Mouse (Mus musculus) layer of hippocampus, postnatal 36 days (tissue): Measurements from ENCODE around the gene Mef2c. TPM values are rescaled to one million over a fixed set of nuclear protein-coding genes. Genes with fewer than 3 reads are reported as not detected.

Source experiments
- DNase-seq, 2 experiments: peaks; one replicate each; pipeline ENCODE4 v3.0.0; 2022
- total RNA-seq, 2 experiments: library from RNA; stranded (reverse); gene quantifications; 2 replicates each; pipeline ENCODE4 v1.2.3; 2021

Mef2c gene
- total RNA-seq: 100 to 1,000 TPM; 105 to 122 TPM

DNA sequence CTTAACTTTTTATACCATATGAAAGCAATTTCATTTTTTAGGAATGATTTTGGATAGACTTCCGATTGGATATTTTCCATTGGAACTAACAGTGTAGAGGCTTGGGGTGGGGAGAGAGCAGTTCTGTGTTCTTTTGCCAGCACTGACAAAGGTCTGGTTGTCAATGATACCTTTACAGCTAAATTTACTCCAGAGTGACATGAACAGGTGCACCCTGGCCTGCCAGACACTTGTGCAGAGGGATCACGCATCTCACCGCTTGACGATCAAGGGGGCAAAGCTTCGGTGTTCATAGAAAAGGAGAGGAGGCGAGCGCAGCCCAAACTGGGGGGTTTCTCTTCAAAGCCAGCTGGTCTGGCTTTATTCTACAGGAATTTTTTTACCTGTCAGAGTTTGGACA lies at the start of gene Mef2c:
Gene Mef2c, plus strand, starts transcription at position 116 of the 400 bp plus-strand sequence.
- DNase-seq: no peak

DNA sequence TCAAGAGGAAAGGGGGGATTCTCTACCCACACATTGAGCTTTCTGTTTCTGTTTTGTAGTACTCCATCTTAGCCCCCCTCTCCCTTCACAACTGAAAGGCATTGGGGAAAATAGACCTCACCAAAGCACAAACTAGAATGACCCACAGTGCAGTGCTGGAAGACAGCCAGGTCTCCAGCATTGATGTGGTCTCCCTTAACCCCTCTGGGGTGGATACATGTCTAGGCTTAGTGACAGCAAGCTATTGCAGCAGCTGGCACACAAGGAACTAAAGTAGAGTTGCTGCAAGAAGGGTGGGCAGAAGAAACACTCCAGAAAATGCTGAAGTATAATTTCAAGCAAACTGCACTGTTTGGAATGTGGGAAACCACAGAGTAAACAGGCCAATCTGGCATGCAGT lies 45.1 kb upstream of the Mef2c start:
- DNase-seq: no peak

DNA sequence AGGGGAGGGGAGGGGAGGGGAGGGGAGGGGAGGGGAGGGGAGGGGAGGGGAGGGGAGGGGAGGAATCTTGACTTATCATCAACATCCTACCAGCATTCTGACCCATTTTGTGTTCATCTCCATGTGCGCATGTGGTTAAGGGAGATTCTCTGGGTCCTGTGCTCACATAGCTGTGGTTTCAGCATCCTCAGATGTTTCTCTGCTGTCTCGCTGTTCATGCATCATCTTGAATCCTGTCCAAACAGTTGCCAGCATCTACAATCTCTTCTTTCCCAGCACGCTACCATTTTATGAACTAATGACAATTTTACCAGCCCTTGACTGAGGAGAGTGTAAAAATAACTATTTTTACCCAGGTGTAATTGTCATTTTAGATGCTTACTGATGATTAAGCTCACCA lies 44.2 kb upstream of the Mef2c start:
- DNase-seq: no peak

DNA sequence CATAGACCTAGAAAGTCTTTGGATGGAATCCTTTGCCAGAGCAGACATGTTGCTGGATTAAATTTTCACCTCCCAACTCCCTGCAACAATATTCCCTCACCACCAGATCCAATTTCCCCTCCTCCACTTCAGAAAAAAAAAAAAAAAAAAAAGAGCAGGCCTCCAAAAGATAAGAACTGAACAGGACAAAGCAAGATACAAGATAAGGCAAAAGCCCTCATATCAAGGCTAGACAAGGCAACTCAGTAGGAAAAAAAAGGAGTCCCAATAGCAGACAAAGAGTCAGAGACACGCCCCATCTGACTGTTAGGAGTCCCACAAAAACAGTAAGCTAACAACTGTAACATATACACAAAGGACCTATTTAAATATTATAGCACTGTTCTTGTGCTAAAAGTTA lies 43.2 kb upstream of the Mef2c start:
- DNase-seq: no peak

DNA sequence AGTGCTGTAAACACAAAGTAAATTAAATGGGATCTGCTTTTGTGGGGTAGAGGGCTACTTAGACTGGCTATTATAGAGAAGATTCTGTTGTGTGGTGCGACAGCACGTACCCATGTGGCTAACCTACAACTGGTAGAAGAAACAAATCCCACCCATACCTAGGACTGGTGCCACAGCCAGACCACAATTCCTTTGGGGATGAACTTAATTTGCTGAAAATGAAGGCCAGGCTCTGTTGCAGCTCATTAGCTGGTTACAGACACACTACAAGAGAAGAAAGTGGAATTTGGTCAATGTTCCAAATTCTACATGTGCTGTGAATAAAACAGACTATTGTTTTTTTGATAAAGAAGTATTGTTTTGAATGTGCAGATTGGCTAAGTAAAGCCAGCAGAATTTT lies 42.3 kb upstream of the Mef2c start:
- no peak for DNase-seq

DNA sequence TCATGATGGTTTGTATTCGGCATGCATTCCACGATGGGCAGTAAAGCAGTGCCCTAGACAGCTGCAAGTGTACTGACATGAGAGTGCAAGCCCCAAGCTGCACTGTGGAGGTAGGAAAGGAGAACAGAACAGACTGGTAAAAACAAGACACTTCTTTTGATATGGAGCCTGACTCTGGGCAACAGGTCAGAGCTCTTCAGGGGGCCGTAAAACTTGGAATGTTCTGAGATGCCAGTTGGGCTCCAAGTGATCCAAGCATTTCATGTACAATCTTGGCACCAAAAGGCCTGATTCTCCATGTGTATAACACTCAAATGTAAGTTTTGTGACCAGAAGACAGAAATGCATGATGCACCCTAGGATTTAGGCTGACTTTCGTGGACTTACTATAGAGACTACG lies 37.1 kb upstream of the Mef2c start:
- DNase-seq: no peak

DNA sequence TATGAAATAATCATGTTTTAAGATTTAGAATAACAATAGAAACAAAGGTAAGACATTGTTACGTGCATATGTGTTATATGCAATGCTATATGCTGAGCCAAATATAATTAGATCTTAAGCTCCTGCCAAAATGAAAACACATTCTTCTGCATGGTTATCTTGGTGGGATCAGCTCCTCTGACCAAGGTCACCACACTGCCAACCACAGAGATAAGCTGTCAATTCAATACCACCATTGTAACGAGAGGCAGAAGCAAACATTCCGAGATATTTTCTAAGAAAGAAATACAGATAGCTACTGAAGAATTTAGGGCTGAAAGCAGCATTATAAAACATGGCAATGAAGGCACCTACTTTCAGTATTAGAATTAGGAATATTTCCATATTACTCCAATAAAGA lies 35.0 kb upstream of the Mef2c start:
- DNase-seq: no peak

DNA sequence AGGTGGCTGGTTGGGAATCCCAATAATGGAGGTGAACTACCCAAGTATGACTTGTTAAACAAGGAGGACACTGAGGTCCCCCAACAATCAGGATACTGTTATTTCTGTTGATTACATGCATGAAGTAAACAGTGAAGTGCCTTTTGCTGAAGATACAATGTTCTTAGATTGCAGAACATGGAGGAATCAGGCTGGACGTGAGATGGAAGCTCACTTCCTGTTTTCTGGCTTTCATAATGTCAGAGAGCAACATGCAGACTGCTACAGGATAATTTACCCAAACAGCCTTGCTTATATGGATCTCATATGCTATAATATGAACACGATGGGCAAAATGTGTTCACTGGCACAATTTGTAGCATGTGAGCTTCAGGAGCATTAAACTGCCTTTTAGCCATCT lies 30.1 kb upstream of the Mef2c start:
- no peak for DNase-seq

DNA sequence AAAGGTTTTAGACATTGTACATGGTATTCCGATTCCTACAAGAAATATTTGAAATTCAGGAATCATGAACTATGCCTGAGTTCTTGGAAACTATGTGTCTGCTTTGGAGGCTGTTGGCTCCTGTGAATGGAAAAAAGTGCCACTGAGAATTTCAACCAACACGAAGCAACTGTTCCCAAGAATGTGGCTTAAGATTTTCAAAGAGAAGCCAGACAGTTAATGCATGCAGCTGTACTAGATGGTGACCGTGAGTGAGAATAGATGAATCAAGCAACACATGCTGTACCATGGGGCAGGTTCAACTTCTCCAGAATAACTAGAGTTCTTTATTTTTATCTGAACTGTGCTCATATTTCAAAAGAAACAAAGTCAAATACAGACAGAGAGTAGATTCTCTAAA lies 23.4 kb upstream of the Mef2c start:
- no peak for DNase-seq

DNA sequence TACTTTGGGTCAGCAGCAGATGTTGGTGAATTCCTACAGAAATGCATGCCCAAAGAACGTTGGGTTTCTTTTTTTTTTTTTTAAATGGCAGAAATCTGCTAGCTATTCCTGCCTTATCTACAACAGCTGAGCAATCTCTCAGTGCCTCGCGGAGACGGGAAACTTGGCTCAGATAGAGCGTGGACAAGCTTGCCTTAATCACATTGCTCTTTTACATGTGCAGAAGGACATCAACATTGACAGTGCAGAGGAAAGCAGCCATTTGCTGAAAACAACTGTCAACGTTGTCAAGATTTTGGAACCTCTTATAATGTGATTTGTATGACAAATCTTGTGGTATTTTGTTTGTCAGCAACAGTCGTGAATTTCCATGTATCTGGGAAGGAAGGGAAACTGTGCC lies 22.5 kb upstream of the Mef2c start:
- peak in 1 of 2 experiments; percentile 4 for DNase-seq

DNA sequence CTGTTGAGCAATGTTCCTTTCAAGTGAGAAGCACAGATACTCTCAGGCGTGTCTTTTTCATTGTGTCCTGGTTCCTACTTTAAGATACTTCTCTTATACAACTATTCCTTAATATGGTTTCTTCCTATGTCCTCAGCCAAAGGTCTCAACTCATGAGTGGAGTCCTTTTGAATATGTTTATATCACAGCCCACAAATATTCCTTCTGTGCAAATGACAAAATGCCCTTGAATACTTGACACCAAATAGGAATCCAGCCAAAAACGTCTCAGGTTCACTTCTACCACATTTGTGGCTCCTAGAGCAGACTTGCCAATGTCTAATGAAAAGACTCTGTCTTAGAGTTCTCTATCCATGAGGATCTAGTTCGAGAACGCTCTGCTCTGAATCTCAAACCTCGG lies 21.7 kb upstream of the Mef2c start:
- no peak for DNase-seq

DNA sequence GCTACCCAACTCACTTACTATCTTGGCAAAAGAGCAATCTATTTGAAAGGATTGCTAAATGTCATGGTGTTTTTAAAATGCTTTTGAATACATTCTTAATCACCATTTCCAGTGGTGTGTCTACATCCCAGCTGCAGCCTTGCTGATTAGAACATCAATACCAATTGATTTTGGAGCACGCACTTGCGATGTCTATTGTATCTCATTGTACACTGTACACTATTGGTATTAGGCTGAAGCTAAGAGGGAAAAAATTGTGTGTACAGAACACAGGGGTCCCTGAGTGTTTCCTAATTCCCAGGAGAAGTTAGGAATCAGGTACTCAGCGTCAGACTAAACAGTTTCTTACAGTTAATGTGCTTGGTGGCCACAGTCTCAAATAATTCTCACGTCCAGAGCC lies 19.6 kb upstream of the Mef2c start:
- DNase-seq: no peak

DNA sequence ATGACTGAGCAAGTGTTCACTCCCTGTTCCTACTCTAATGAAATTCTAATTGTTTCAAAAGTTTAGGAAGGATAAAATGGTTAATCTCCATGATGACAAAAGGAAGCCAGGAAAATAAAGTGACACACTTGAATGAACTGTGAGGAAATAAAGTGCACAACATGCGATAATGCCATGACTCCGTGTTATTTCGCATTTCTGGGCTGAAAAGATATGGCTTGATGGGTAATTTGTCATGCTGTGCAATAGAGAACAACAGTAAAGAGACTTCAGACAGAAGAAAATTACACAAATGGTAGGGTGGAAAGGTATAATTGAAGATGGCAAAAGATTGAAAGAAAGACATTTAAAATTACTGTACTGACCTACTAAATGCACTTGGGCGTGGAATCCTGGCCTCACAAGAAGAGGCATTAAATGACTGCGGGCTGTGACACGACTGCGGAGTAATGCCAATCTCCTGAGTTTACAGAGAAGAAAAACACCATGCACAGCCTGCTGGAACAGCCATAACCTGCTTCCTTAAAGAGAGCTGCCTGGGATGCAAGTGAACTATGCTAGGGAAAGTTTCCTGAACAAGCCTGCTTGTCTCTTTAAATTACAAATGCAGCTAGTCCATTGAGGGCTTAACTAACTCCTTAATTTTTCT lies 19.0 kb upstream of the Mef2c start:
- no peak for DNase-seq

DNA sequence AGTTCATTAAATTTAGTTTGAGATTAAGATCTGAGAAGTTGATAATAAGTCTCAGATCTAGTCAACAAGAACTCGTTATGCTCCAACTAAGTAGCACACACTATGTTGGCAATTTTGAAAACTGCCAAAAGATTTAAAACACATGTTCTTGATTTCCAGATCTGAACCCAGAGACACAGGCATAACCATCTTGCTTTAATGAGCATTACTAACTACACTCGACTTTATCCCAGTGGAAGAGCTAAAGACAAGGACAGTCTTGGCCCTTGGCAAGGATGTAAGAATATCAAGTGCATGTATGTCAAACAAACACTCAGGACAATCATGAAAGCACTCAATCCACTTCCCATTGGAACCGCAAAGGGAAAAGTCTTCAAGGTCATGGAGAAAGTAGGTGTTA lies 11.8 kb upstream of the Mef2c start:
- no peak for DNase-seq

DNA sequence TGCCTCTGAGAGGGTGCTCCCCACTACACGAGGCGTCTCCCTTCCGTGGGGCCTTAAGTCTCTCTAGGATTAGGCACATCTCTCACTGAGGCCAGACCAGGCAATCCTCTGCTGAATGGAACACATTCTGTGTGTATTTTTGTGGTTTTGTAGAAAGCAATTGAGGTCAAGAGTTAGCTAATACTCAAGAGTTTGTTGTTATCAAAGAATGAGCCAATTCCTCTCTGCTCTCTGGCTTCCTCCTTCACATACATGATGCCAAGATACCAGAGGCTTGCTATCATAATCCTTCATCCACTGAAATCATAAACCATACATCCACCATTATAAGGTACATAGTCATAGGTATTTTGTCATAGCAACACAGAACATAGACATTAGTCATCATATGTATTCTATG lies 6.1 kb upstream of the Mef2c start:
- no peak for DNase-seq

DNA sequence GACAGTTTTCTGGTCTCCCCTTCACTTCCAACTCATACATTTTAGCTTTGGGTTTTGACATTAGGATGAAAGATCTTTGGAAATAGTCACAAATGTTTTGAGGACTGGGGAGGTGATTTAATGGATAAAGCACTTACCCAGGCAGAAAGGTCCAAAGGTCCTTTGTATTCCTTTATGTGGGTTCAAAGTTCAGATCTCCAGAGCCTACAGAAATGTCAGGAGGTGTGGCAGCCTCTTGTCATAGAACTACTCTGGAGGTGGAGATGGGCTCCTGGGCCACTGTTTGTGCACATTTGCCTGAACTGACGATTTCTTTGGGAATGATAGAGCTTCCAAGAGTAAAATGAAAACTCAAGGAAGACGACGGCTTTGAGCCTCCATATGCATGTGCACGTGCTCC lies 4.3 kb upstream of the Mef2c start:
- DNase-seq: no peak

DNA sequence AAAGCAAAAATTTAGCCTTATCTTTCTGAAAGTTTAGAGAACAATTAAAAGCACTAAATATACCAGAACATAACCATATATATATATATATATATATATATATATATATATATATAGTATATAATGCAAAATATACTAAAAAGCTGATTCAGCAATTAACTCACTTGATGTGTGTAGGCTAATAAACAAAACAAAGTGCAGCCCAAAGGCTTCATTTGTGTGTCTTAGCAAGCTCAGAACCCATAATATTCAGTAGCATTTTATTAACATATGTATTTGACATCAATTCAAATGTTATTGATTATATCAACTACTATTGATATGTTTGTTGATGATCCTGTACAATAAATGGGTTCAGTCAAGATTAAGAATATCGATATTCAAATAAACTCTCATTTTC lies 3.9 kb downstream of the Mef2c start:
- no peak for DNase-seq

DNA sequence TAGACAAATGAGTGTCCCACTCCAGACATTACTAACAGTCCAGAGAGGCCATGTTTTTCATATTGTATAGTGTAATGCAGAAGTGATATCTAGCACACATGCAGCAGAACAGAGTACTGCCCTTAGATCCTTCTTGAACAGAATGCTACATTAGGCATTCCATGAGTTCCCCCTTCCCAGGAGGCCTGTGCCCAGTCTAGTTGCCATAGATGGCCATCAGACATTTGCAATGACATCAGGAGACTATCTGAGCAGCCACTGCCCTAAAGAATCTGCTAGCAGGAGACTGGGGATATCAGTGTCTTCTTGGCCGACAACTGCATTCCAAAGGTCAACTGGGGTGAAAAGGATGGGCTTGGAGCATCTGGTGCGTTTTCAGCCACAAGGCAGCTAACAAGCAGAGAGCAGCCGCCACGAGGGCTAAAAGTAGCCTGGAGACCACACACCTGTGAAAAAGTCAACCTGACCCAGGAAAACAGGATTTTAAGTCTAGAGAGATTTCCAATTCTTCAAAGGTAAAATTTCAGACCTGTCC lies 11.2 kb downstream of the Mef2c start:
- DNase-seq: no peak

DNA sequence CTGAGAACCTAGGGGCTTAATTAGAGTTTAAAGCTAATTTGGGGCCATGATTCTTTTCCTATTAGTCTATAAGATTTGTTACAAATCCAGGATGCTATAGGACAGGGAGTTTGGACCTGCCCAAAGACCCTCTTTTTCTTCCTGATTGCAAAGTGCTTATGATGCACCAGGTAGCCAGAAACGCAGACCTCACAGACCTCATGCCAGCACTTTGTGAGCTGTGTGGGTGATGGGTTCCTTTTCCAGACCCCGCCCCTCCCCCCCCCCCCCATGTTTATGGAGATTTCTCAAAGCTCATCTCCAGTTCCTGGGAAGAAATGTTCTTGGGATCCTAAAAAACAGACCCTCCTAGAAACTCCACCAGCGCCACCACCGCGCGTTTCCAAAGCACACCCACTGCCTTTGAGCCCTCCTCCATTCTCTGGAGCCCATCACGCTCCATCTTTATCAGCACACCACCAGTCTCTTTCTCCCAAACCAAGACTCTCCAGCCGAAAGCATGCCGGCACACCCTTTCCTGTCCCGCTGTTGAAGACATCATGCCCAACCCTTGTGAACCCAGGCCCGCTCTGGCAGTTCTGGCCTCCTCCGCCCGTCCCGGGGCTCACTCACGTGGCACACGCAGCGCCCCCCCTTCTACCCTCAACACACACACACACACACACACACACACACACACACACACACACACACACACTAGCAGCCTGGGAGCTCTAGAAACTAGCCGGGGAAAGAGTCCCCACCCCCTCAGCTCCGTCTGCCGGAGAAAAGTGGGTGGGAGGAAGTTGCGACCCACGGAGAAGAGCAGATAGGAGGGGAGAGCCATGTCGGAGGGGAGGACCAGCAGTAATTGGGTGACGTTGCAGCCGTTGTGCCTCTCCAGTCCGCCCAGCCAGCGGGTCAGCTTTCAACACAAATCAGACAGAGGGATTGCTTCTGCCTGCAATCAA lies 14.1 kb downstream of the Mef2c start:
- DNase-seq: peak; percentile 71

DNA sequence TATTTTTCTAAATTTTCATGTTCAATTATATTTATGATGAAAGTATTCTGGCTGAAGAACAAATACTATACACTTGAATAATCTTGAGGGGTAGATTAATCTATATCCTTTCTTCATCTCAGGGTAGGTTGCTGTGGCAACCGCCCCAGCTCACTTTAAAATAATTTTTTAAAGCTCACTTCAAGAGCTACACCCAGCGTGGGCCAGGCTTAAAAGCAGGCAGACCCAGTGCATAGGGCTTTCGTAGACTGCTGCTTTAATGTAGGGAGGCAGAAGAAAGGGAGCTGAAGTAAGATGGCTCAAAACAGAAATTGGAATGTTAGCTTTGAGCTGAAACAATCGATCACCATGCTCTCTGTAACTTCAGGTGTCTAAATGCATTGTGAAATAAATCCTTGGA lies 17.0 kb downstream of the Mef2c start:
- no peak for DNase-seq

DNA sequence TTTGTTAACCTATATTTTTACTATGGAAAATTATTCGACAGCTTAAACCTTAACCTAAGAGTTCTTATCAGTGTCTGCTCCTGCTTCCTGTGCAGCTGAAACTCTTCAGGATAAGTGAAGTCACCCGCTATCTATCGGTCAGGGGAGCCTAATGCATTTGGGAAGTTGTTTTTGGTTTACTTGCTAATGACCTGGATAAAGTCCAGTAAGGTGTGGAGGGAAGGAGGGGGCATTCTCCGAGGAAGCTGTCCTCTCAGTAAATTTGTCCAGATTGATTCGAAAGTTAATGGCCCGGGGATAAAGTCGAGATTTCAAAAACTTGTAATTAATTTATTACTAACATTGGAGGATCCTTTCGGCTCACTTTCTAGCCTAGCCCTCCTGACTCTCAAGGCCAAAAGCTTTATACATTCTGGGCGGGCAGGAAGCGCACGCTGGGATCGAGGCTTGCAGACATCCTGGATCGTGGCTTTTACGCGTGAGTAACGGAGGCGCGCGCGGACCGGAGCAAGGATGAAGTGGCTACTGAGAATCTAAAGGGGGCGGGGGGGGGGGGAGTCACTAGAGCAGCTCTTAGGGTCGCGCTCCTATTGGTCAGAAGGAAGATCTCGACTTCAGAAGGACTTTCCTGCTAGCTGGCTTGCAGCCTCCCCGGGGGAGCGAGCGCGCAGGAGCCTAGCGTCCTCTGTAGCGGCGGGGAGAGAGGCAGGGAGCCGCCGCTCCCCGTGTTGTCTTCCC lies 19.6 kb downstream of the Mef2c start:
- DNase-seq: peak in 1 of 2 experiments; percentile 36

DNA sequence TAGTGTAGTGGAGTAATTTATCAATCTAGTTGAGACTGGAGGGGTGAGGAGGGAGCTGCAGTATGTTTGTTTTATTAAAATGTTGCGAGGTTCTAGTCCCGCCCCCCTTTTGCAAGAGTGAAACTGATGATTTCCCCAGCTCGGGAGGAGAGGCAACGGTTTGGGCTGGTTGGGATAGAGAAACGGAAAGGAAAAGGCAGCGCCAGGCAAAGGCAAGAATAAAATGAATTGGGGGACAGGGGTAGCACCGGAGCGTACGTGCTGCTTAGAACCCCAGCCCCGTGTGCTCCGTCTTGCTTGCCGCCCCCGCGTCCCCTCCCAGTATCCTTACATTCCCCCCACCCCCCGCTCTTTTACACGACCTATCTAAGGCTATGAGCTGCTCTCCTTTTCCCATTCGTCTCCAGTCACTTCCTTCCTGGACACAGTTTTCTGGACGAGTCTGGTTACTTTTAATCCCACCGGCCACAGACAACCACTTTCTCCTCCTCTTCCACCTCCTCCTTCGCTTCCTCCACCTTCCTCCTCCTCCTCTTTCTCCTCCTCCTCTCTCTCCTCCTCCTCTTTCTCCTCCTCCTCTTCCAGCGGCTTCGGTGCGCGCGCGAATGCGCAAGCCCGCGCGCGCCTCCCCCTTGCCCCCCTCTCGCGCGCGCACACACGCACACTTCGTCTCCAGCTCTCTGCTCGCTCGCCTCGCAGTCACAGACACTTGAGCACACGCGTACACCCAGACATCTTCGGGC lies 20.5 kb downstream of the Mef2c start:
- peak; percentile 67 for DNase-seq
